Mouse (Mus musculus) C2C12 (cell line): ENCODE results near the gene Adamts12.

ENCODE experiments used
- CEBPB ChIP-seq: IDR thresholded peaks from one replicate; pipeline ENCODE4 v1.6.1; 2011; ENCODE audit warnings: low read depth, mild to moderate bottlenecking, control low read depth, moderate library complexity
- CTCF ChIP-seq: IDR thresholded peaks from one replicate; pipeline ENCODE4 v1.5.1; 2011; ENCODE audit not compliant: control insufficient read depth, insufficient read depth, insufficient read length
- MAX ChIP-seq: IDR thresholded peaks from one replicate; pipeline ENCODE4 v1.6.1; 2011; ENCODE audit warnings: mild to moderate bottlenecking, control low read depth
- MYOG ChIP-seq: IDR thresholded peaks from one replicate; pipeline ENCODE4 v1.6.1; 2011; ENCODE audit not compliant: control insufficient read depth, insufficient read length; ENCODE audit errors: extremely low read depth
- USF1 ChIP-seq: IDR thresholded peaks from one replicate; pipeline ENCODE4 v1.6.1; 2011; ENCODE audit warnings: low read depth, mild to moderate bottlenecking, control low read depth, moderate library complexity

DNA sequence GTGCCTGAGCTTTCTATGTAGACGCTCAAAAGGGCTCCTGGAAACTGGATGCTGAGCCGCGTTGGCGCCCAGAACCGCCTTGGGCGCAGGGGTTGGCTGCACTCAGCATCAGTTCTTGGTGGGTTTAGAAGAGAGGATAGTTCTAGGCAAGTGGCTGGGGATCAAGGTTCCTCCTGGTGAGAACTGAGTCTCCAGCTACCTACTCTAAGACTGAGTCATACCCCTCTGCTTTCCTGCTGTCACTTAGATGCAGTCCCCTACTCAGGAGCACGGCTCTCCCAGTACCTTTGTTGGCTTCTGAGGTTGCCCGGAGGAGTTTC, 27.3 kb upstream of the Adamts12 start:
- TF ChIP-seq CTCF: no peak
- no peak for TF ChIP-seq MAX
- no peak for TF ChIP-seq MYOG
- TF ChIP-seq USF1: no peak
- no peak for TF ChIP-seq CEBPB
